Mouse (Mus musculus) embryonic facial prominence, embryonic 14.5 days (tissue): ENCODE measurements around the gene Gnao1. TPM values are rescaled to one million over a fixed set of nuclear protein-coding genes. Genes with fewer than 3 reads are reported as not detected.

Experiments used
- ATAC-seq: fragments of 200-750 bp; cut with Nextera tagmentation; 2 replicates; pipeline ENCODE4 v1.8.0; 2017; ENCODE audit warnings: low read depth, moderate number of reproducible peaks, moderate TSS enrichment
- DNase-seq: peaks from one replicate; pipeline ENCODE4 v3.0.0-alpha.2; 2015; ENCODE audit warnings: low spot score
- H3K27ac ChIP-seq: fragments of 300-500 bp; sonication (generic); replicated peaks from 2 replicates; pipeline ENCODE4 v1.5.1; 2014; ENCODE audit warnings: low read depth, mild to moderate bottlenecking, low read length, moderate library complexity
- H3K27me3 ChIP-seq: fragments of 300-500 bp; sonication (generic); replicated peaks from 2 replicates; pipeline ENCODE4 v1.6.1; 2014; ENCODE audit warnings: low read length; ENCODE audit not compliant: control insufficient read depth, insufficient read depth
- H3K36me3 ChIP-seq: fragments of 300-500 bp; sonication (generic); 2 replicates; pipeline ENCODE4 v1.6.1; 2014; ENCODE audit warnings: low read length, mixed read lengths; ENCODE audit not compliant: control insufficient read depth, insufficient read depth
- H3K4me1 ChIP-seq: fragments of 300-500 bp; sonication (generic); 2 replicates; pipeline ENCODE4 v1.6.1; 2014; ENCODE audit warnings: antibody characterized with exemption, low read length; ENCODE audit not compliant: control insufficient read depth, insufficient read depth
- H3K4me2 ChIP-seq: fragments of 300-500 bp; sonication (generic); 2 replicates; pipeline ENCODE4 v1.6.1; 2014; ENCODE audit warnings: low read depth, mild to moderate bottlenecking, low read length, moderate library complexity, mixed read lengths
- H3K4me3 ChIP-seq: fragments of 300-500 bp; sonication (generic); 2 replicates; pipeline ENCODE4 v1.5.1; 2014; ENCODE audit warnings: low read depth, mild to moderate bottlenecking, low read length
- H3K9ac ChIP-seq: fragments of 300-500 bp; sonication (generic); 2 replicates; pipeline ENCODE4 v1.6.1; 2014; ENCODE audit warnings: low read depth, mild to moderate bottlenecking, low read length, moderate library complexity, mixed read lengths
- H3K9me3 ChIP-seq: fragments of 300-500 bp; sonication (generic); 2 replicates; pipeline ENCODE4 v1.6.1; 2016; ENCODE audit warnings: low read length; ENCODE audit not compliant: control insufficient read depth
- WGBS: fragments of 180-500 bp; shearing (Covaris S2); extraction: QIAGEN DNeasy Blood & Tissue Kit; methylation state at CpG from one replicate; pipeline ENCODE4 v1.1.7; 2014; 5-methylcytosine and 5-hydroxymethylcytosine counted together
- polyA plus RNA-seq: library from polyadenylated mRNA; unstranded; fragments of >200 nt; fragmentation: Nextera tagmentation; extraction: Ambion mirVana; gene quantifications from 2 replicates; pipeline ENCODE4 v1.2.1, GENCODE M21; 2014

Gene Gnao1
- polyA plus RNA-seq, 1 experiment from 2014 or later, result 14.6 TPM

DNA sequence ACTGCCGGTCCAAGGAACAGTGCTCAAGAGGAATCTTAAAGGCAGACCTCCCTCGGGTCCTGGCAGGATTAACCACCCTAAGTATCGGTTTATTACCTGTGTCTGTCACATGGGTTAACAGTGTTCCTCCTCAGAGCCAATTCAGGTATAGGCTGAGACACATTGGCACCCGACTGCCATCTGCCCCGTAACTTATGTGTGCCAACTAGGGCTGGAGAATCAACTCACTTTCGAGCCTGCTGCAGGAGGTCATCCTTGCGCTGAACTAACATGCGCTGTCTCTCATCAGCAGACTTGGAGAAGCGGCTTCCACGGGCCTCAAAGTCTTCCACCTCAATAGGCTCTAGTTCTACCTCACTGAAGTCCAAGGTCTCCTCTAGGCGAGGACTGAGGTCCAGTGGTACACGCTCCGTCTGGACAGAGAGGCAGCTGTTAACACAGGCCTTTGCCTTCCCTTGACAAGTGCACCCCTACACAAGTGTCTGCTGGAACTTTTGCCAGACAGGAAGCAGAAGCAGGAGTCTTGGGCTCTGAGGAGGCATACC is 164.1 kb downstream of the Gnao1 start:
- Histone ChIP-seq H3K9me3 (no peaks in the 10 kb centered on the region), H3K27ac (no peak overlapping the region), H3K4me1 (no peaks in the 10 kb centered on the region; the same call in 1 of the 2 replicates), H3K4me2 (no peak overlapping the region), H3K36me3 (peaks cover 85% of the 10 kb centered on the region), H3K9ac (no peak overlapping the region), H3K27me3 (no peaks in the 10 kb centered on the region), H3K4me3 (no peak overlapping the region)
- WGBS, result 92% methylated on average over 13 of the region's 13 CpGs
- no peak for DNase-seq
- ATAC-seq, result no peak

DNA sequence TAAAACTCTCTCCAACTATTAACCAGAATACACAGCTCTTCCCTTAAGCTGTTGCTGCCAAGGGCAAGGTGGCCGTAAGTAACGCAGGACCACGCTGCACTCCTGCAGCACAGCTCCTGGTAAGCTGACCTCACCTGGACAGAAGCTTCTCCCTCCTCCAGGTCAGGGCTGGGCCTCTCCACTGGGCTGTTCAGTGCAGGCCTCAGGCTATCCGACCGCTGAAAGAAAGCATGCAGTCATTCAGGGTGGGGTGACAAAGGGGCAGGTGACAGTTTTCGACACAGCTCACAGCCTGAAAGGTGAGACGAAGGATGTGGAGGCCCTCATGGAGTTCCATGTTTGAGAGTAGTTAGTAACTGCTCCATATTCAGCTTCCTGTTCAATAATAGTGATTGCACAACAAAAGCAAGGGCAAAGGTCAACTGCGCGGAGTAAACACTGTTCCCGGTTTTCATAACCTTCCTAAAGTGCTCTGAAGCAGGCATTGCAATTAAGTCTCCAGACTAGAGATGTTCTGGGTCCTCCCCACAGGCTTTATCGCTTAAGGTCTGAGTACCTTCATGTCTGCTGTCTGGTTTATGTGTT is 164.9 kb downstream of the Gnao1 start:
- ATAC-seq (no peak), DNase-seq (no peak)
- Histone ChIP-seq H3K9me3 (no peaks in the 10 kb centered on the region), H3K4me1 (no peaks in the 10 kb centered on the region; the same call in 1 of the 2 replicates), H3K27ac (no peak overlapping the region), H3K36me3 (peaks cover 92% of the 10 kb centered on the region), H3K4me3 (no peak overlapping the region), H3K9ac (no peak overlapping the region), H3K27me3 (no peaks in the 10 kb centered on the region), H3K4me2 (no peak overlapping the region)
- WGBS, result 82% methylated on average over 11 of the region's 11 CpGs

DNA sequence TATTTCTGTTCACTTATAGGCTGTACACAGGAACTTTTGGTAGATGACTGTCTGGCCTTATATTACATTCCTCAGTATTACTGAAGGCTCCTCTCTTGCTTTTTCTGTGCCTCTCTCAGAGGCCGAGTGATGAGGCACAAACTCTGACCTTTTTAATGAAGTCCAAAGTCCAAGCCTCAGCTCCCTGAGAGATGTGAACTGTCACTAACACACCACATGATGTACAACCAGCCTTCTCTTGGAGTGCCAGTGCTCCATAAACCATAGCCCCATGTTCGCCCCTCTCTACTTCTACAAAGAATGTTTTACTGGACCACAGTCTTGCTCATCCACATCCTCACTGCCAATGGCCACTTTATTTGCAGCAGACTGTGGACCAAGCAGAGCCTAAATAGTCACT is 165.6 kb downstream of the Gnao1 start:
- no peaks in the 10 kb centered on the region for H3K4me1 ChIP-seq
- H3K27ac ChIP-seq, result no peak overlapping the region
- WGBS, result 95% methylated on average over 2 of the region's 2 CpGs

DNA sequence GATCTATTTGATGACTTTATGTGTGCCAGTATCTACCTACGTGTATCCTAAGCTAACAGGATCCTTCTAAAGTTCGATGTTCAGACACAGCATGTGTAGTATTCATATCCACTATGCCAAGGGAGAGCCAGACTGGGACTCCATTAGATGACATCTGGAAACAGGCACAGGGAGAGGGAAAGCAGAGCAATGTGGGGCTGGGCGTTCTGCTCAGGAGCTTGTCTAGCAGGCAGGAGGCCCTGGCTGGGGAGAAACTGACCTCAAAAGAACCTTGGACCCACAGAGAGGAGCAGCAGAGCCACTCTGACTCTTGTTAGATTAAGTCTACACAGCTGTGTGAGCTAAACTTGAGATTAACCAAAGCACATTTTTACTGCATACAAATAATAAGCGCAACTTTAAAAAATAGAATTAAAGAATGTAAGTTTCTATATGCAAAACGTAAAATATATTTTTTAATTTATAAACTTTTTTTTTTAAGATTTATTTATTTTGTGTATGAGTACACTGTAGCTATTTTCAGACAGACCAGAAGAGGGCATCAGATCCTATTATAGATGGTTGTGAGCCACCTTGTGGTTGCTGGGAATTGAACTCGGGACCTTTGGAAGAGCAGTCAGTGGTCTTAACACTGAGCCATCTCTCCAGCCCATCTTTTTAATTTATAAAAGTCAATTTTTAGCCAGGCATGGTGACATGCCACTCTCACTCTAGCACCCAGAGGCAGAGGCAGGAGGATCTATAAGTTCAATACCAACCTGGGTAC is 166.9 kb downstream of the Gnao1 start:
- Histone ChIP-seq H3K4me1 (no peaks in the 10 kb centered on the region), H3K9me3 (no peaks in the 10 kb centered on the region), H3K27ac (no peak overlapping the region), H3K36me3 (peaks cover 97% of the 10 kb centered on the region), H3K4me3 (no peak overlapping the region), H3K27me3 (no peaks in the 10 kb centered on the region), H3K4me2 (no peak overlapping the region), H3K9ac (no peak overlapping the region)
- ATAC-seq, result no peak
- DNase-seq, result no peak
- 82% methylated on average over 6 of the region's 6 CpGs for WGBS

More for the DNA sequence above, 165.6 kb downstream of the Gnao1 start:
- ATAC-seq (no peak), DNase-seq (no peak)
- Histone ChIP-seq H3K36me3 (peaks cover 96% of the 10 kb centered on the region), H3K27me3 (no peaks in the 10 kb centered on the region), H3K9ac (no peak overlapping the region), H3K9me3 (no peaks in the 10 kb centered on the region), H3K4me2 (no peak overlapping the region), H3K4me3 (no peak overlapping the region)

DNA sequence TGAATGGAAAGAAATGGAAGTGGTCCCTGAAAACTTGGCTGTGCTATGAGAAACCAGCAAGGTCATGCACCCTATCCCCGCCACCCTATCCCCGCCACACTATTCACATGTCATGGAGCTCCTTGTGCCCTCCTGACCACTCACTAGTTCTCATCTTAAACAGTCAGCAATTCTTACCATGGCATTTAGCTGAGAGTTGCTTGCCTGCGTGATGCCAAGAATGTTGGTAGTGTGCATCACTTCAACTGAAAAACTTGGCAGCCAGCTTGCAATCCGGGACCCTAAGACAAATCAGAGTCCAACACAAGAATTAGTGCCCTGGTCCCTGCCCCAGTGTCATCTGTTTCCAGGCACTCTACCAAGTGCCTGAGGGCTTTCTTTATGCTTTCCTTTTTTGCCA is 170.4 kb downstream of the Gnao1 start:
- no peaks in the 10 kb centered on the region for H3K27me3 ChIP-seq
- H3K4me3 ChIP-seq, result no peak overlapping the region
- no peaks in the 10 kb centered on the region for H3K4me1 ChIP-seq
- H3K9ac ChIP-seq, result no peak overlapping the region
- ATAC-seq (no peak), DNase-seq (no peak)
- H3K36me3 ChIP-seq, result peaks cover 97% of the 10 kb centered on the region
- 95% methylated on average over 4 of the region's 4 CpGs for WGBS
- H3K9me3 ChIP-seq, result no peaks in the 10 kb centered on the region
- no peak overlapping the region for H3K4me2 ChIP-seq
- no peak overlapping the region for H3K27ac ChIP-seq

DNA sequence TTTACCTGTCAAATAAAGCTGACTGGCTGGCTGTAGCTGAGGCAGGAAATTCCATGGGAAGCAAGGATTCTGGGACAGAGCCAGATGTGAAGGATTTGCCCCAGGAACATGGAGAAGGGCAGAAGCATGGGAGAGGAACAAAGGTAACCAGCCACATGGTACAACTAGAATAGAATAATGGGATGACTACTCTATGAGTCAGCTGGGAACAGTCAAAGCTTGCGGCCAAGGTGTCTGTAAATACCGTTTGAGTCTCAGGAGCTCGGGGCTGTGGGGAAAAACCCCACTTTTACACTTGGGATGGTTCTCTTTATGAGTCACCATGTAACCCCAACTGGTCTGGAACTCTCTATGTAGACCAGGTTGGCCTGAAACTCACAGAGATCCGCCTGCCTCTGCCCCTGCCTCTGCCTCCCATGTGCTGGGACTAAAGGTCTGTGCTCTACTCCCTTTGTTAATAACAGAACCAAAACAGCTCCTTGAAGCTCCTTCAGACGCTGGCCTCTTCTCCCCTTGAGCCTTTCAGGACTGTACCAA is 172.0 kb downstream of the Gnao1 start:
- peaks cover 96% of the 10 kb centered on the region for H3K36me3 ChIP-seq
- no peak overlapping the region for H3K4me2 ChIP-seq
- no peak overlapping the region for H3K4me3 ChIP-seq
- no peak overlapping the region for H3K9ac ChIP-seq
- no peak for ATAC-seq
- WGBS, result 89% methylated on average over 5 of the region's 5 CpGs
- H3K27ac ChIP-seq, result no peak overlapping the region
- DNase-seq, result no peak
- no peaks in the 10 kb centered on the region for H3K9me3 ChIP-seq
- no peaks in the 10 kb centered on the region for H3K4me1 ChIP-seq
- H3K27me3 ChIP-seq, result no peaks in the 10 kb centered on the region

DNA sequence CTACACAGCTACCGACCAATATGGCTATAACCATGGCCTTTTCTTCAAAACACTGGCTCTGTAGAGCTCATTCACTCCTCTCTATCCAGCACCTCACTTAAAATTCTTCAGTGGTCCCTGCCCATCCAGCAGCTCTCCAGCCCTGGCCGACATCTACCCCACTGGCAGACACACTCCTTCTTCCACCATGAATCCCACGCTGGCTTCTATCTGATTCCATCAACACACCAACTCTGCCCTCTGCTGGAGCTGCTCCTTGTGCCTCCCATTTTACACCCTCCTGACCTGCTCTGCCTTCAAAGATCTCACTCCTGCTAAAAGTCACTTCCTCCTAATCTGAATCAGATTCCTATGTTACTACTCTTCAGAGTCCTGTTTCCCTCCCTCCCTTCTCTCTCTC is 174.1 kb downstream of the Gnao1 start:
- H3K9ac ChIP-seq, result no peak overlapping the region
- no peak overlapping the region for H3K4me3 ChIP-seq
- H3K9me3 ChIP-seq, result no peaks in the 10 kb centered on the region
- no peak overlapping the region for H3K27ac ChIP-seq
- no peaks in the 10 kb centered on the region for H3K4me1 ChIP-seq
- ATAC-seq, result no peak
- H3K36me3 ChIP-seq, result peaks cover 89% of the 10 kb centered on the region
- no peaks in the 10 kb centered on the region for H3K27me3 ChIP-seq
- WGBS, result 73% methylated on average over 3 of the region's 3 CpGs
- no peak overlapping the region for H3K4me2 ChIP-seq
- DNase-seq, result no peak

DNA sequence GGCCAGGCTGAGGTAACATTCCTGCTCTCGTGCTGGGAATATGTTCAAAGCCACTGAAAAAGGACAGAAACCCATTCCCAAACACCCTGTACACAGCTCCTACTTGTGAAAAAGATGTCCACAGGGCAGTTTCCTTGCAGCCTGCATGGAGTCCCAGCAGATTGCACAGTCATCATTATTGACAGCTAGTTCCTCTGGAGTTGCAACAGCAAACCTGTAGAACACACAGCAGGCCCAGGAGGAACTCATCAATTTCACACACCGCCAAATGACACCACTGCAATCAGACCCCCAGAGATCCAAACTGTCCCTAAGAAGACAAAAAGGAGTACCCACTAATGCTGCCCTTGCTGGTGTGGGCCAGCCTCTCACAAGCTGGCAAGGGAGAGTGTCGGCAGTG is 175.0 kb downstream of the Gnao1 start:
- Histone ChIP-seq H3K4me1 (no peaks in the 10 kb centered on the region), H3K27ac (no peak overlapping the region), H3K9me3 (no peaks in the 10 kb centered on the region), H3K4me2 (no peak overlapping the region), H3K9ac (no peak overlapping the region), H3K36me3 (peaks cover 88% of the 10 kb centered on the region), H3K27me3 (no peaks in the 10 kb centered on the region), H3K4me3 (no peak overlapping the region)
- WGBS, result 81% methylated on average over 3 of the region's 3 CpGs
- DNase-seq, result no peak
- ATAC-seq, result no peak
